Comparison of ENCODE assay signal across 8 mouse cellular contexts in the genomic region with DNA sequence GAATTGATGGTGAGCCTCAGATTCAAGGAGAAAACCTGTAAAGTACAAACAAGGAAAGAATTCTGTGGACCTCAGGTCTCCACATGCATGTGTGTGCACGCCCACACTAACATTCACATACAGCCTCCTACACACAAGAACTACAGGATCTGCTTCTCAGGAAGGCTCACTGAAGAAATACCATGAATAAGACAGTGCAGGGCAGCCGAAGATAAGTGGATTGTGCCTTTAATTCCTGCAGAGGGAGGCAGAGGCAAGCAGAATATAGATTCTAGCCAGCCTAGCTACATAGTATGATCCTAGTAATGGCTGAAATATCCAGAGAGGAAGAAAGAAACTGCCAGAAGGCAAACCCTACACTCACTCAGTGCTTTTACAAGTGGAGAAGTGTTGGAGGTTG. TPM values are rescaled to one million over a fixed set of nuclear protein-coding genes. Genes with fewer than 3 reads are reported as not detected.
A peak's percentile ranks its signal among the peaks of the same experiment; 100 is the strongest.
DNase-seq lines count a peak whose midpoint lies in the region; ATAC-seq and TF ChIP-seq lines count a peak whose summit lies in the region.

No protein-coding gene starts in this region.

- DNase-seq in hindbrain, embryonic 11.5 days (ENCODE audit: low spot score) = peak; percentile 16
- DNase-seq in hindbrain, embryonic 10.5 days (ENCODE audit: low spot score) = no peak
- DNase-seq in G1E (ENCODE audit: low spot score) = no peak
- peak; percentile 46 for DNase-seq in forebrain, embryonic 14.5 days (ENCODE audit: low spot score)
- peak; percentile 46 for DNase-seq in midbrain, embryonic 14.5 days
- DNase-seq in cerebellum, postnatal 25 days = no peak
- no peak for DNase-seq in natural killer cell, adult 2 months (ENCODE audit: low spot score in 2 of 2)

- H3K9me3 ChIP-seq in hindbrain, embryonic 11.5 days (ENCODE audit: control insufficient read depth, low read length) = no peaks in the 10 kb centered on the region
- no peaks in the 10 kb centered on the region for H3K9me3 ChIP-seq in hindbrain, embryonic 10.5 days
- no peaks in the 10 kb centered on the region for H3K9me3 ChIP-seq in G1E (replicated peaks)
- H3K9me3 ChIP-seq in forebrain, embryonic 14.5 days (replicated peaks; ENCODE audit: control insufficient read depth, low read length) = no peaks in the 10 kb centered on the region
- no peaks in the 10 kb centered on the region for H3K9me3 ChIP-seq in midbrain, embryonic 14.5 days (ENCODE audit: control insufficient read depth, low read length)

- 0 out of 2 replicates have a peak, but pooled peaks have one; percentile 20 for ATAC-seq in hindbrain, embryonic 11.5 days (ENCODE audit: low FRiP score)
- ATAC-seq in G1E (ENCODE audit: extremely low read depth, insufficient number of reproducible peaks, low FRiP score, poor library complexity, severe bottlenecking) = peak; percentile 41
- ATAC-seq in forebrain, embryonic 14.5 days = peak; percentile 20; the same call in 1 of the 2 replicates
- ATAC-seq in midbrain, embryonic 14.5 days (ENCODE audit: low FRiP score, low TSS enrichment) = no peak
- ATAC-seq in erythroid progenitor cell, adult 5-6 weeks (replicated peaks; ENCODE audit: low FRiP score, poor library complexity, severe bottlenecking) = no peak

- no peak overlapping the region for H3K9ac ChIP-seq in hindbrain, embryonic 11.5 days (ENCODE audit: low read depth, low read length)
- H3K9ac ChIP-seq in forebrain, embryonic 14.5 days (ENCODE audit: low read length) = no peak overlapping the region
- no peak overlapping the region for H3K9ac ChIP-seq in midbrain, embryonic 14.5 days (replicated peaks; ENCODE audit: low read length)

- H3K4me1 ChIP-seq in hindbrain, embryonic 11.5 days (replicated peaks; ENCODE audit: control insufficient read depth, insufficient read depth, low read length) = no peaks in the 10 kb centered on the region
- H3K4me1 ChIP-seq in hindbrain, embryonic 10.5 days (replicated peaks) = peaks cover 16% of the 10 kb centered on the region
- peaks cover 44% of the 10 kb centered on the region for H3K4me1 ChIP-seq in G1E (ENCODE audit: insufficient read depth, low read depth, low read length)
- peaks cover 14% of the 10 kb centered on the region for H3K4me1 ChIP-seq in forebrain, embryonic 14.5 days (ENCODE audit: control insufficient read depth, insufficient read depth, low read length)
- peaks cover 12% of the 10 kb centered on the region for H3K4me1 ChIP-seq in midbrain, embryonic 14.5 days (ENCODE audit: control insufficient read depth, insufficient read depth, low read length)

- peak overlapping the region; percentile 93; the same call in 1 of the 2 replicates for H3K4me3 ChIP-seq in hindbrain, embryonic 11.5 days (ENCODE audit: low read depth, low read length)
- H3K4me3 ChIP-seq in hindbrain, embryonic 10.5 days = no peak overlapping the region; the same call in 1 of the 2 replicates
- H3K4me3 ChIP-seq in G1E (ENCODE audit: low read depth, low read length) = no peak overlapping the region; the same call in 1 of the 2 replicates
- H3K4me3 ChIP-seq in forebrain, embryonic 14.5 days (ENCODE audit: low read depth, low read length) = no peak overlapping the region
- H3K4me3 ChIP-seq in midbrain, embryonic 14.5 days (replicated peaks; ENCODE audit: low read depth, low read length) = no peak overlapping the region

- H3K36me3 ChIP-seq in hindbrain, embryonic 11.5 days (ENCODE audit: control insufficient read depth, insufficient read depth, low read length) = no peaks in the 10 kb centered on the region
- H3K36me3 ChIP-seq in hindbrain, embryonic 10.5 days = peaks cover 12% of the 10 kb centered on the region
- H3K36me3 ChIP-seq in G1E (replicated peaks) = peaks cover 15% of the 10 kb centered on the region
- no peaks in the 10 kb centered on the region for H3K36me3 ChIP-seq in forebrain, embryonic 14.5 days (ENCODE audit: control insufficient read depth, insufficient read depth, low read length)
- peaks cover 3% of the 10 kb centered on the region; the same call in 1 of the 2 replicates for H3K36me3 ChIP-seq in midbrain, embryonic 14.5 days (ENCODE audit: control insufficient read depth, insufficient read depth, low read length)

- 69% methylated on average over 2 of the region's 2 CpGs for WGBS in hindbrain, embryonic 11.5 days
- 72% methylated on average over 2 of the region's 2 CpGs for WGBS in hindbrain, embryonic 10.5 days
- 72% methylated on average over 2 of the region's 2 CpGs for WGBS in forebrain, embryonic 14.5 days
- 59% methylated on average over 2 of the region's 2 CpGs for WGBS in midbrain, embryonic 14.5 days

- no peak overlapping the region for H3K4me2 ChIP-seq in hindbrain, embryonic 11.5 days (replicated peaks; ENCODE audit: low read depth, low read length)
- H3K4me2 ChIP-seq in forebrain, embryonic 14.5 days (ENCODE audit: low read length) = no peak overlapping the region
- no peak overlapping the region for H3K4me2 ChIP-seq in midbrain, embryonic 14.5 days (ENCODE audit: low read length)

- no peaks in the 10 kb centered on the region for H3K27me3 ChIP-seq in hindbrain, embryonic 11.5 days (ENCODE audit: control insufficient read depth, insufficient read depth, low read length)
- H3K27me3 ChIP-seq in hindbrain, embryonic 10.5 days (ENCODE audit: insufficient read depth, poor library complexity, severe bottlenecking) = peaks cover 10% of the 10 kb centered on the region
- no peaks in the 10 kb centered on the region for H3K27me3 ChIP-seq in G1E (ENCODE audit: insufficient read depth, low read length)
- H3K27me3 ChIP-seq in forebrain, embryonic 14.5 days (replicated peaks; ENCODE audit: control insufficient read depth, insufficient read depth, low read length) = no peaks in the 10 kb centered on the region
- H3K27me3 ChIP-seq in midbrain, embryonic 14.5 days (ENCODE audit: control insufficient read depth, insufficient read depth, low read length) = no peaks in the 10 kb centered on the region

- no peak for TF ChIP-seq CTCF in G1E (IDR thresholded peaks at IDR 0.05; ENCODE audit: low read depth, low read length)

- no peak overlapping the region for H3K27ac ChIP-seq in hindbrain, embryonic 11.5 days (ENCODE audit: low read depth, low read length)
- no peak overlapping the region for H3K27ac ChIP-seq in hindbrain, embryonic 10.5 days
- H3K27ac ChIP-seq in forebrain, embryonic 14.5 days (ENCODE audit: low read depth, low read length) = no peak overlapping the region
- H3K27ac ChIP-seq in midbrain, embryonic 14.5 days (replicated peaks; ENCODE audit: low read depth, low read length) = no peak overlapping the region

RNA-seq across cellular contexts. Expression of a gene that starts 0.5 kb away (rescaled TPM):
- polyA plus RNA-seq in hindbrain, embryonic 11.5 days (2014; fragmentation: Nextera tagmentation; extraction: Ambion mirVana) = 415 and 422 TPM in 2 replicates
- polyA plus RNA-seq in hindbrain, embryonic 10.5 days (2016; fragmentation: Nextera tagmentation; extraction: Ambion mirVana) = 394 and 407 TPM in 2 replicates
- total RNA-seq in G1E (2014; fragmentation: Nextera tagmentation) (356 and 455 TPM in 2 replicates), G1E (2017) (143 and 176 TPM in 2 replicates)
- 96.3 and 111 TPM in 2 replicates for polyA plus RNA-seq in G1E (2012)
- 317 and 319 TPM in 2 replicates for polyA plus RNA-seq in forebrain, embryonic 14.5 days (2014; fragmentation: Nextera tagmentation; extraction: Ambion mirVana)
- 272 and 297 TPM in 2 replicates for polyA plus RNA-seq in midbrain, embryonic 14.5 days (2014; fragmentation: Nextera tagmentation; extraction: Ambion mirVana)
- 110 and 161 TPM in 2 replicates for total RNA-seq in erythroid progenitor cell, adult 5-6 weeks (2015; ENCODE audit: low replicate concordance)
- total RNA-seq in erythroid progenitor cell, adult 5-6 weeks (2017; ENCODE audit: low replicate concordance) = 31.6 and 40.6 TPM in 2 replicates

RNA-seq across cellular contexts. Expression of a gene that starts 6.4 kb away (rescaled TPM):
- 0.78 and 1.0 TPM in 2 replicates for polyA plus RNA-seq in hindbrain, embryonic 11.5 days (2014; fragmentation: Nextera tagmentation; extraction: Ambion mirVana)
- 1.6 and 1.9 TPM in 2 replicates for polyA plus RNA-seq in hindbrain, embryonic 10.5 days (2016; fragmentation: Nextera tagmentation; extraction: Ambion mirVana)
- total RNA-seq in G1E (2014; fragmentation: Nextera tagmentation) = 5.6 TPM in 2 replicates
- total RNA-seq in G1E (2017) = 1.6 and 2.1 TPM in 2 replicates
- 1.5 and 1.7 TPM in 2 replicates for polyA plus RNA-seq in G1E (2012)
- 1.1 and 1.2 TPM in 2 replicates for polyA plus RNA-seq in forebrain, embryonic 14.5 days (2014; fragmentation: Nextera tagmentation; extraction: Ambion mirVana)
- polyA plus RNA-seq in midbrain, embryonic 14.5 days (2014; fragmentation: Nextera tagmentation; extraction: Ambion mirVana) = 1.8 and 2.0 TPM in 2 replicates
- not detected in 2 replicates for total RNA-seq in erythroid progenitor cell, adult 5-6 weeks (2015; ENCODE audit: low replicate concordance)
- 0.38 TPM in 1 of 2 replicates, not detected in the other for total RNA-seq in erythroid progenitor cell, adult 5-6 weeks (2017; ENCODE audit: low replicate concordance)

RNA-seq across cellular contexts. Expression of a gene that starts 31.4 kb away (rescaled TPM):
- polyA plus RNA-seq in hindbrain, embryonic 11.5 days (2014; fragmentation: Nextera tagmentation; extraction: Ambion mirVana) = 7.9 and 8.7 TPM in 2 replicates
- polyA plus RNA-seq in hindbrain, embryonic 10.5 days (2016; fragmentation: Nextera tagmentation; extraction: Ambion mirVana) = 16.1 and 18.0 TPM in 2 replicates
- 25.1 and 25.6 TPM in 2 replicates for total RNA-seq in G1E (2014; fragmentation: Nextera tagmentation)
- total RNA-seq in G1E (2017) = 14.8 and 15.1 TPM in 2 replicates
- 21.4 and 22.0 TPM in 2 replicates for polyA plus RNA-seq in G1E (2012)
- 2.9 and 4.2 TPM in 2 replicates for polyA plus RNA-seq in forebrain, embryonic 14.5 days (2014; fragmentation: Nextera tagmentation; extraction: Ambion mirVana)
- polyA plus RNA-seq in midbrain, embryonic 14.5 days (2014; fragmentation: Nextera tagmentation; extraction: Ambion mirVana) = 6.4 and 7.7 TPM in 2 replicates
- total RNA-seq in erythroid progenitor cell, adult 5-6 weeks (2015; ENCODE audit: low replicate concordance) = under 0.01 TPM in 1 of 2 replicates, not detected in the other
- total RNA-seq in erythroid progenitor cell, adult 5-6 weeks (2017; ENCODE audit: low replicate concordance) = 0.13 and 0.23 TPM in 2 replicates

RNA-seq across cellular contexts. Expression of a gene that starts 54.9 kb away (rescaled TPM):
- polyA plus RNA-seq in hindbrain, embryonic 11.5 days (2014; fragmentation: Nextera tagmentation; extraction: Ambion mirVana) = 0.31 and 1.0 TPM in 2 replicates
- polyA plus RNA-seq in hindbrain, embryonic 10.5 days (2016; fragmentation: Nextera tagmentation; extraction: Ambion mirVana) = 0.73 and 0.75 TPM in 2 replicates
- total RNA-seq in G1E (2014; fragmentation: Nextera tagmentation) = 3.9 and 5.3 TPM in 2 replicates
- total RNA-seq in G1E (2017) = 2.5 and 2.8 TPM in 2 replicates
- 4.6 TPM in 2 replicates for polyA plus RNA-seq in G1E (2012)
- polyA plus RNA-seq in forebrain, embryonic 14.5 days (2014; fragmentation: Nextera tagmentation; extraction: Ambion mirVana) = 0.66 and 1.4 TPM in 2 replicates
- polyA plus RNA-seq in midbrain, embryonic 14.5 days (2014; fragmentation: Nextera tagmentation; extraction: Ambion mirVana) = 2.0 and 2.7 TPM in 2 replicates
- total RNA-seq in erythroid progenitor cell, adult 5-6 weeks (2015; ENCODE audit: low replicate concordance) = not detected in 2 replicates
- total RNA-seq in erythroid progenitor cell, adult 5-6 weeks (2017; ENCODE audit: low replicate concordance) = 0.83 and 0.90 TPM in 2 replicates

RNA-seq across cellular contexts. Expression of a gene that starts 57.6 kb away (rescaled TPM):
- 11.4 and 11.9 TPM in 2 replicates for polyA plus RNA-seq in hindbrain, embryonic 11.5 days (2014; fragmentation: Nextera tagmentation; extraction: Ambion mirVana)
- polyA plus RNA-seq in hindbrain, embryonic 10.5 days (2016; fragmentation: Nextera tagmentation; extraction: Ambion mirVana) = 7.8 and 10.1 TPM in 2 replicates
- total RNA-seq in G1E (2014; fragmentation: Nextera tagmentation) (9.3 and 10.4 TPM in 2 replicates), G1E (2017) (15.3 and 23.4 TPM in 2 replicates)
- polyA plus RNA-seq in G1E (2012) = 55.2 and 79.3 TPM in 2 replicates
- polyA plus RNA-seq in forebrain, embryonic 14.5 days (2014; fragmentation: Nextera tagmentation; extraction: Ambion mirVana) = 25.1 and 28.7 TPM in 2 replicates
- polyA plus RNA-seq in midbrain, embryonic 14.5 days (2014; fragmentation: Nextera tagmentation; extraction: Ambion mirVana) = 34.2 and 46.8 TPM in 2 replicates
- not detected in 2 replicates for total RNA-seq in erythroid progenitor cell, adult 5-6 weeks (2015; ENCODE audit: low replicate concordance)
- 0.13 TPM in 1 of 2 replicates, not detected in the other for total RNA-seq in erythroid progenitor cell, adult 5-6 weeks (2017; ENCODE audit: low replicate concordance)

Comparison
In these comparisons a context has a peak if more than half of its experiments do, and no peak if none do; other contexts are left out.
1. DNase-seq: peak in hindbrain, embryonic 11.5 days (single experiment), forebrain, embryonic 14.5 days (single experiment) and midbrain, embryonic 14.5 days (single experiment); none in hindbrain, embryonic 10.5 days (single experiment), G1E (single experiment), cerebellum, postnatal 25 days (0 of 2) and natural killer cell, adult 2 months (0 of 2).
2. ATAC-seq: peak in hindbrain, embryonic 11.5 days (single experiment), G1E (single experiment) and forebrain, embryonic 14.5 days (single experiment); none in midbrain, embryonic 14.5 days (single experiment) and erythroid progenitor cell, adult 5-6 weeks (single experiment).